Mouse (Mus musculus): ENCODE data around the gene Prss53.
A peak's percentile ranks its signal among the peaks of the same experiment; 100 is the strongest.
"Not testable (repeated sequence)": the region's sequence is repeated elsewhere in the genome, so short reads cannot be mapped to it uniquely, and the experiment has no call there.

Prss53 gene

DNA sequence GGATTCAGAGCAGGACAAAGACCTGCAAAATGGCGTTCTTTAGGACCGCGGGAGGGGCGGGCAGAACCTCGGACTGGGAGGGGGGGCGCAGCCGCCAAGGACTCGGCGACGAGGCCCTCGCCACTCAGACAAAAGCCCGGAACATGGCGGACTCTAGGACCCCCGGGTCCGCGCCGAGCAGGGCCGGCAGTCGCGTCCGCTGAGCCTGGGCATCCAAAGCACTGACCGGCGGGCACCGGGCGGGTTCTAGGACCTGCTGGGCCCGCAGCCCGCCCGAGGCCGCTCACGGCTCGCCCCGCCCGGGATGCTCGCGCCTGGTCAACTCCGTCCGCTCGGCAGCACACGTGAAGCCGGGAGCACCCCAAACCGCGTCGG is 15.2 kb downstream of the Prss53 start:
- peak; percentile 98 for DNase-seq (ENCODE audit: inconsistent ontology term)

- no peak for DNase-seq (ENCODE audit: inconsistent ontology term)
Measured at GRCm38 (mm10) chr7:127874812-127875626, 15.8 kb downstream of the Prss53 start.

- no peak for DNase-seq (ENCODE audit: inconsistent ontology term)
Measured at GRCm38 (mm10) chr7:127870136-127870821, 20.5 kb downstream of the Prss53 start.

DNA sequence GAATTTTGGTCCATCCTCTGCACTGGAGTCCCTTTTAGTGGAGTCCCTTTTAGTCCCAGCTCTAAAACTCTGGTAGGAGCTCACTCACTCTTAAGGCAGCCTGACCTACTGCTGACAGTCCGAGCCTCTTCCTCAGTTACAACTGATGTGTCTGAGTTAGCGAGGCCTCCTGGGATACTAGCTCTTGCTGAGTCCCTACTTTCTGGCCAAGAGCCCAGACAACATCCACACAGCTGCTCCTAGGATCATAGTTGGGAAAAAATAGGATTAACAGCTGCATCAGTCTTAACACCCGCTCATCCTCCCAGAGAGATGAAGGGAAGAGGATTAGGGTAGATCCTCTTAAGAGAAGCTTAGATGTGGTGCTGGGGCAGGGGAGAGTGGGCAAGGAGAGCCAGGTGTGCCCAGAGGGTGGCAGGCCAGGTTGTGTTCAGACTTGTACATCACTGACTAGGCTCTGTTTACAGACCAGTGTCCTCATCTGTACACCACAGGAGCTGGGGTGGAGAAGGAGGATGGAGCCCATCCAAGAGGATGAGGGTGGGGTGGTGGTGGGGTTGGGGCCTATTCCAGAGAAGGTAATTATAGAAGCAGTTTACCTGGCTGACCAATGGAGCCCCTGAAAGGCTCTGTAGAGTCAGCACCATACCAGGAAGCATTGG is 21.5 kb downstream of the Prss53 start:
- no peak for DNase-seq (ENCODE audit: inconsistent ontology term)

DNA sequence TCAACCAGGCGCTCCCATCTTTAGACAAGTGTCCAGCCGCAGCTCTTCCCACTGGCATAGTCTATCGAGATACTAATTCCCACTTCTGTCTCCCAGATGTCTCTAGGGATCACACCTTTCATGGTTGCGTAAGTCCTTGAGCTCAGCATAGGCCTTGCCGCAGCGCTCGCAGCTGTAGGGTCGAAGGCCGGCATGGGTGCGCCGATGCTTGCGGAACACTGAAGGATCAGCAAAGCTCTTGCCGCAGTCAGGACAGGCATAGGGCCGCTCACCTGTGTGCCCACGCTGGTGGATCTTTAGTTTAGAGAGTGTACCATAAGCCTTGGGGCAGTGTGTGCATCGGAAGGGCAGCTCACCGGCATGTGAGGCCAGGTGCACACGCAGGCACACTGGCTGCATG is 23.1 kb downstream of the Prss53 start:
- no peak for DNase-seq (ENCODE audit: inconsistent ontology term)

GRCm38 (mm10) chr7:127866434-127866833 is 24.3 kb downstream of the Prss53 start:
- no peak for DNase-seq (ENCODE audit: inconsistent ontology term)

GRCm38 (mm10) chr7:127858258-127858657 is 32.5 kb downstream of the Prss53 start:
- no peak for DNase-seq (ENCODE audit: inconsistent ontology term)

DNA sequence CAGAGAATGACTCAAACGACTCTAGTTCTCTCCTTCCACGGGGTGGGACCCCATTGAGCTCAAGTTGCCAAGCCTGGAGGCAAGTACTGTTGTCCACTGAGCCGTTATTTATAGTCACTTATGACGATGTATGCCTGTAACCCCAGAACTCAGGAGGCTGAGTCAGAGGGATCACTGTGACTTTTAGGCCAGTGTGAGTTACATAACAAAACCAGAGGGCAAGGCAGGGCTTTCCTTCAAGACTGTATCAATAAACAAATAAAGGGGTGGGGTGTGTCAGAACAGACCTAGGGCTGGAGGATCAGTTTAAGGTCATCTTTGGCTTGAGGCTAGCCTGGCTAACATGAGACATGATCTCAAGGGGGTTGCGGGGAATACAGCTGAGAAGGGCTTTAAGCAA is 39.9 kb downstream of the Prss53 start:
- DNase-seq (ENCODE audit: inconsistent ontology term): peak; percentile 12

- no peak for DNase-seq (ENCODE audit: inconsistent ontology term)
Measured at GRCm38 (mm10) chr7:127849973-127850875, 40.5 kb downstream of the Prss53 start.

DNA sequence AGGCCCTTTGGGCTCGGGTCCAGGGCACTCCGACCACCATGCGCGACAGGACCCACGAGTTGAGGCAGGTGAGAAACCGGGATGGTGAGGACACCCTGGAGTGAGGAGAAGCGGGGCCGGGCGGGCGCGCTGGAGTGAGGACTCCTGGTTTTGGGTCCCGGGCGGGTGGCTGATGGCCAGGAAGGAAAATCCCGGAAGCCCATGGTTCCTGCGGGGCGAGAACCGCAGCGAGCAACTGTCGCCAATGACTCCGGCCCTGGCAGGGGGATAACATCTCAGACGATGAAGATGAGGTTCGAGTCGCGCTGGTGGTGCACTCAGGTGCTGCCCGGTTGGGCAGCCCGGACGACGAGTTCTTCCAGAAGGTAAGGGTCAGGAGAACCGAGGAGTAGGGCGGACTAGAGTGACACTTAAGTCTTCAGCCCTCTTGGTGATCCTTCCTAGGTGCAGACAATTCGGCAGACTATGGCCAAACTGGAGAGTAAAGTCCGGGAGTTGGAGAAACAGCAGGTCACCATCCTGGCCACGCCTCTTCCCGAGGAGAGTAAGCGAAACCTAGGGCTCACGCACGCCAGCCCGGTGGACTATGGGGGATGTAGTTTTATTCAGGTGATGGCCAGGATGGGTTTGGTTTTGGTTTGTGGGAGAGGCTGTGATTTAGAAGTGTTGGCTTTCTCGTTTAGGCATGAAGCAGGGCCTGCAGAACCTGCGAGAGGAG is 48.6 kb downstream of the Prss53 start:
- peak; percentile 79 for DNase-seq (ENCODE audit: inconsistent ontology term)

DNA sequence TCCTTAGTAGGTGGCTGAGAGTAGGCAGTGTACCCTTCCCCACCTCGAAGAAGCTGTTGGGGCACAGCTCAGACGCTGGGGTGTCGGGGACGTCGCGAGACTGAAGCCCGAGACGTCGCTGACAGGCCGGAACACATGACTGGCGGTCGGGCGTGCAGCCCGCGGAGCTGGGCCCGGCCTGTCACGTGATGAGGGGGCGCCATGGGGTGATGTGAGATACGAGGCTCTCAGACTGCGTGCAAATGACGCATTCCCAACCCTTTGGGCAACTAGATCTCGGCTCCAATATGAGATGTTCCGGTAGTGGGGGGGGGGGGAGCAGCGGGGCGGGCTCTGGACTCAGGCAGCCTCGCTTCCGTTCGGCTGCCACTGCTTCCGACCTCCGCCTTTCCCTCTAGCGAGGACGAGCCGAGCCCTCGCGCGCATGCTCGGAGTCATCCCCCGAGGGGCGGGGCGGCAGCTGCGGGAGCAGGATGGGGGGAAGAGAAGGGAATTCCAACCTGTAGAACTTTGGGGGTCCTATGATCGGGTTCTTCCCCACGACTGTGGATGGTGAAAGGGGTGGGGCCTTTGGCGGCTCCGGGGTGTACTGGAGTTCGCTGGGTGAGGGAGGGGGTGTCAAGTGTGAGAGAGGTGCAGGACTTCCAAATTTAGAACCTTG is 49.3 kb downstream of the Prss53 start:
- DNase-seq (ENCODE audit: inconsistent ontology term): peak; percentile 97

DNA sequence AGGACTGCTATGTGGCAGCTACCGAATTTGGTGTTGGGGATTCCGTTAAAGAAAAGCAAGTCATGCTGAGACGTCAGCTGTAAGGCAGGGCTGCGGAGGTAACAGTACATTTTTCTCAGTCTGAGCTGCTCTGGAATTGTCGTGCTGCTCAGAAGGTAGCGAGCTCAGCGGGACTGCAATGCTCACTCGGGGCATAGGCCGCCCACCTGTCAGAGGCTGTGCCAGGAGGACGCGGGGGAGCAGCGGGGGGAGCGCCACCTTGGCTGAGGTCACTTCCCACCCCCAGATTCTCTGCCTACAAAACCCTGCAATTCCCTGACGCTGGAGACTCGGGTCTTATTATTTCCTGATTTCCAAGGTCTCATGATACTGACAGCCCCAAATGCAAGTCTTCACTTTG is 49.9 kb downstream of the Prss53 start:
- no peak for DNase-seq (ENCODE audit: inconsistent ontology term)

DNA sequence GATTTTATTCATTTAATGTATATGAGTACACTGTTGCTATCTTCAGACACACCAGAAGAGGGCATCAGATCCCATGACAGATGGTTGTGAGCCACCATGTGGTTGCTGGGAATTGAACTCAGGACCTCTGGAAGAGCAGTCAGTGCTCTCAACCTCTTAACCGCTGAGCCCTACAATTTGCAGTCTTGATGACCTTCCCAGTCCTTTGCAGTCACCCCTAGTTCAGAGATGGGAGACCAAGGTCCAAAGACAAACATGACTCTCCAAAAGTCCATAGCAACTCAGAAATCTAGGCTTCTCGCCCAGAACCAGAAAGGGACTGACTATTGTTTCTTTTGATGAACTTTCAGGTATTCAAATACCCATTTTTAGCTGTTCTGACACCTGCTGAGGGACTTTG is 50.7 kb downstream of the Prss53 start:
- DNase-seq (ENCODE audit: inconsistent ontology term): not testable (repeated sequence)

DNA sequence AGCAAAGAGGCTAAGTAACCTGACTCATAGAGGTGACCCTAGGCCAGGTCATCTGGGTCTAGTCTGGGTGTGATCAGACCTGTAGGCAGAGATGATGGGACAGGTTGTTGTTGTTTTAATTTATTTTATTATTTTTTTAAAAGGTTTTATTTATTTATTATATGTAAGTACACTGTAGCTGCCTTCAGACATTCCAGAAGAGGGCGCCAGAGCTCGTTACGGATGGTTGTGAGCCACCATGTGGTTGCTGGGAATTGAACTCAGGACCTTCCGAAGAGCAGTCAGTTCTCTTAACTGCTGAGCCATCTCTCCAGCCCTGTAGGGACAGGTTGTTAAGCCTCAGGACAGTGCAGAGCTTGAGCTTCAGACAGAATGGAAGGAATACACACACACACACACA is 52.9 kb downstream of the Prss53 start:
- DNase-seq (ENCODE audit: inconsistent ontology term): not testable (repeated sequence)

GRCm38 (mm10) chr7:127837473-127837872 is 53.3 kb downstream of the Prss53 start:
- DNase-seq (ENCODE audit: inconsistent ontology term): no peak

All from Muller cell, postnatal 12 days (primary cell).